Mouse (Mus musculus) inflammation-experienced regulatory T-cells, adult 6 months (primary cell): ENCODE data around the gene Mef2d. TPM values are rescaled to one million over a fixed set of nuclear protein-coding genes. Genes with fewer than 3 reads are reported as not detected.
"Not testable (repeated sequence)": the region's sequence is repeated elsewhere in the genome, so short reads cannot be mapped to it uniquely, and the experiment has no call there.

Source experiments
- ATAC-seq: one replicate; pipeline ENCODE4 v1.8.0; 2017
- polyA plus RNA-seq, 3 experiments: library from polyadenylated mRNA; unstranded; fragments of 100-300 nt; shearing (Covaris generic); gene quantifications; one replicate each; pipeline ENCODE4 v1.2.1; 2017

Gene Mef2d
- polyA plus RNA-seq, 3 experiments from 2014 or later, result 16.6 to 32.0 (median 27.7) TPM

DNA sequence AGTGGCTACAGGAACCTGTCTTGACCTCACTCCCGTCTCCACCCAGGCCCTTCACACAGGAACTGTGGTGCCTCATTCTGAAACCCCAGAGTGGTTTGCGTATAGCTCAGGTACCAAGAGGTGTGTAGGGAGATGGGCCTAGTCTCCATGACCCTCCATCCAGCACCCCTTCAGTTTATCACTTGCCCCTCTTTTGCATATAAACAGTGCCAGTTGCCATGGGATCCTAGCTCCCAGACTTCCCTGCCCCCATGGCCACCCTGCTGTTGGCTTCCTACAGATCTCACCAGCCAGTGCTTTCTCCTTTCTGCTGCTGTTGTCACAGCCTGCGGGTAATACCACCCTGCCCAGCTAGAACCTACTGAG is 8.8 kb downstream of the Mef2d start:
- ATAC-seq, result no peak

GRCm38 (mm10) chr3:88152056-88152455 is 9.9 kb downstream of the Mef2d start:
- ATAC-seq, result no peak

GRCm38 (mm10) chr3:88153290-88154011 is 11.3 kb downstream of the Mef2d start:
- no peak for ATAC-seq

GRCm38 (mm10) chr3:88154236-88154635 is 12.1 kb downstream of the Mef2d start:
- no peak for ATAC-seq

GRCm38 (mm10) chr3:88156817-88157216 is 14.6 kb downstream of the Mef2d start:
- ATAC-seq, result no peak

DNA sequence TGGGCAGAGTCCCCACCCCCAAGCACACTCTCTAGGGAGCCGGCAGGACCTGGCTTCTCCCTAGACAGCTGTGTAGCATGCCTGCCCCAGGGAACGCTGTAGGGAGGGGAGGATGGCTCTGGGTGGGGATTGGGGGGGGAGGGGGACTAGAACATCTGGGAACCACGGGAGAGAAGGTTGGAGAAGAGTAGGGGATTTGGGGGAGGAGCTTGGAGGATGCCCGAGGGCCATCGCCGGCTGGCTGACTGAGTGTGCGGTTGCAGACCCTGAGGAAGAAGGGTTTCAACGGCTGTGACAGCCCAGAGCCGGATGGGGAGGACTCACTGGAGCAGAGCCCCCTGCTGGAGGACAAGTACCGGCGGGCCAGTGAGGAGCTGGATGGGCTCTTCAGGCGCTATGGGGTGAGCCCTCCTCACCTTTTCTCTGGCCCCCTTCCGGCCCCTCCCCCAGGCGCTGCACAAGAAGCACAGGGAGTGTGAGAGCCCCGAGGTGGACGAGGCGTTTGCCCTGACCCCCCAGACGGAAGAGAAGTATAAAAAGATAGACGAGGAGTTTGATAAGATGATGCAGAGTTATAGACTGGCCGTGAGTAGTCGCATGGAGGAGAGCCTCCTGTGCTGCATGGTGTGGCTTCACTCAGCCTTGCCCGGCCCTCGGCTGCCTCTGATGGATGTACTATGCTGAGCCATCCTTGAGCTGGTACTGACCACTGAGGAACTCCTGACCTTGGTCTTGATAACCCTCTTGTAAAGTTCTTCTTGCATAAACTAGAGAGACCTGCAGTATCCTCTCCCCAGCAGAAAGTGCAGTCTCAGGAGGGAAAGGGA is 15.8 kb downstream of the Mef2d start:
- no peak for ATAC-seq

- ATAC-seq, result no peak
Measured at GRCm38 (mm10) chr3:88158991-88159390, 16.8 kb downstream of the Mef2d start.

DNA sequence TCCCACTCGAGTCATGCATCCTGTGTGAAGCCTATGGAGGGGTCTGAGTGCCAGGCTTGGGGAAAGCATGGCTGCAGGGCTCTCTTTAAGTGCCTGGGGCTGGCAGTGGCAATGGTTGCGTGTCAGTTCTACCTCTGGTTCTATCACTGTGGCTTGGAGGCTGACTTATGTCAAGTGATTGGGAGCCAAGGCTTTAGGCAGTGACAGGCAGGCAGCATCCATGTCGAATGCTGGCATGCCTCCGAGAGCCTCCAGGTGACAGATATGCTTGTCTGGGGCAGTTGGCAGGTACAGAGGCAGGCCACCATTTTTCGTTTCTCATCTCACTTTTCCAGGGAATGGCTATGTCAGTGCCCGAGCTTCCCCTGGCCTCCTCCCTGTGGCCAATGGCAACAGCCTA is 18.7 kb downstream of the Mef2d start:
- ATAC-seq, result no peak

- no peak for ATAC-seq
Measured at GRCm38 (mm10) chr3:88162259-88162658, 20.1 kb downstream of the Mef2d start.

- no peak for ATAC-seq
Measured at GRCm38 (mm10) chr3:88162811-88163210, 20.6 kb downstream of the Mef2d start.

GRCm38 (mm10) chr3:88163847-88164246 is 21.7 kb downstream of the Mef2d start:
- ATAC-seq, result no peak

- no peak for ATAC-seq
Measured at GRCm38 (mm10) chr3:88164263-88164662, 22.1 kb downstream of the Mef2d start.

DNA sequence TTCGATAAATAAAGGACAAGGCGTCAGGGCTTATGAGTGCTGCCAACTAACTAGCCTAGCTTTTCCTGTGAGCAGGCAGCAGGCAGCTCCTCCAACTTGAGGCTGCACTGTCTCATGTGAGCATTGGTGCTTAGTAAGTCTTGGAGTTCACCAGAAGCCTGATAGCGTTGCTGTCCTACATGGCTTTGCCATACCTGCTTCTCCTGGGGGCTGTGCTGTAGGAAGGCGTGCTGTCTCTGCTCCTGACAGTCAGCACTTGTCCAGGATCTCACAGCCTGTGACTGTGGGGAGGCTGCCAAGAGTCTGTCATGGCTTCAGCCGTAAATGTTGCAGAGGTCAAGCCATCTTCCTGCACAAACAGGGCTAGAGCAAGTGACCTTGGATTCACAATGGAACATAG is 23.9 kb downstream of the Mef2d start:
- no peak for ATAC-seq

DNA sequence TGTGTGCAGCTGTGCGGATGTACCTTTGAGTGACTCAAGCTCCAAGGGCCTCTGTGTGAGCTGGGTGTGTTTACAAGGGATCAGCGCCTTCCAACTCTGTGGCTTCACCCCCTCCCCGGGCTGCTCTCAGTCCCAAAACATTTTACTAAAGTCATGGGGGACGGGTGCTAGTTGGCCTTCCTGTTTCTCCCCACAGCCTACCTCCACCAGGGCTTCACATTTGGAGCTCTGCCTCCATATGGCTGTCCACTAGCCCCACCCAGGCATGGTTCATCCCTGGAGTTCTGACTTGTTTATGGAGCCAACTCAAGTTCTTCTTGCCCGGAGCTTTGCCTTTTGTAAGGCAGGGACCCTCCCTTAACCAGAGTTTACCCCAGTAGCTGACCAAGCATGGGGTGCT is 28.2 kb downstream of the Mef2d start:
- no peak for ATAC-seq

DNA sequence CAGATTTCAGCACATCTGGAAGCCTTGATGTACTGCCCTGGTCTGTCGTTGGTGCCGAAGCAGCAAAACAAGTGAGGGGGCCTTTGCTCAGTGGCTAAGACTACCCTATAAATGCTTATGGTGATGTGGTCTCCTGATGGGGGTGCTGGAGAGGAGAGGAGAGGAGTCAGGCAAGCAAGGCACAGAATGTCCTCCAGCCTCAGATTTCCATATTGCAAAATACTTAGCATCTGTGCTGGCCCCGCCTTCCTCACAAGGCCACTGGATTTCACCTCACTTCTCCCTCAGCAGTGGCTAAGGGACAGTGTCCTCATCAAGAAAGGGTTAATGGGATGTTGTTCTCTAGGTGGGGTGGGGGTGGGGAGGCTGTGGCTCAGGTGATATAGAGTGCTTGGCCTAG is 30.3 kb downstream of the Mef2d start:
- no peak for ATAC-seq

DNA sequence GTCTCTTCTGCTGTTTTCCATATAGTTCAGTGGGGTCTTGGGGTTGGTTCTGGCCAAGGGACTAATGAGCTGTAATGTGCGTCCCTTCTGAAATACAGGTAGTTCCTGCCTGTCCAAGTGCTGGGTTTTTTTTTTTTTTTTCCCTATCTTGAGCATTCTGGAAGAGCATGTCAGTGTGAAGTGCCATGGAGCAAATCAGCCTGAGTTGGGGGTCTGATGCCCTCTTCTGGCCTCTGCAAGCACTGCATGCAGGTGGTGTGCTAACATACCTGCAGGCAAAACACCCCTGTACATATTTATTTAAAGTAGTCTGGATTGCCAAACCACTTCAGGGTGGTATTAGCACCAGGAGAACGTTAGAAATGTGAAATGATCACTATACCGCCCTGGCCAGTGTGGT is 31.2 kb downstream of the Mef2d start:
- ATAC-seq, result no peak

DNA sequence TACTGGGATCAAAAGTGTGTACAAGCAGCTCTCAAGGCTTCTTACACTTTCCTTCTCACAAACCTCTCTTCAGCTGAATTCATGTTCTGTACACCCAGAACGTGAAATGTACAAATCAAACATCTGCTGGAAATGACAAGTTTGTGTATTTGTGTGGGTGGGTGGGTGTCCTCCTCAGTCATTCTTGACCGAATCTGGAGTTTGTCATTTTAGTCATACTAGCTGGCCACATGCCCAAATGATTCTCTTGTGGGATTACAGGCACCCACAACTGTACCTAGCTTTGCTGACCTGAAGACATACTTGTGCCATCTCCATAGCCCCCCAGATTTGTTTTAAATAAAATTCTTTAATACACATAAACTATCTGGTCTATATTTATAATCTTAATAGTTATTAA is 32.7 kb downstream of the Mef2d start:
- no peak for ATAC-seq

DNA sequence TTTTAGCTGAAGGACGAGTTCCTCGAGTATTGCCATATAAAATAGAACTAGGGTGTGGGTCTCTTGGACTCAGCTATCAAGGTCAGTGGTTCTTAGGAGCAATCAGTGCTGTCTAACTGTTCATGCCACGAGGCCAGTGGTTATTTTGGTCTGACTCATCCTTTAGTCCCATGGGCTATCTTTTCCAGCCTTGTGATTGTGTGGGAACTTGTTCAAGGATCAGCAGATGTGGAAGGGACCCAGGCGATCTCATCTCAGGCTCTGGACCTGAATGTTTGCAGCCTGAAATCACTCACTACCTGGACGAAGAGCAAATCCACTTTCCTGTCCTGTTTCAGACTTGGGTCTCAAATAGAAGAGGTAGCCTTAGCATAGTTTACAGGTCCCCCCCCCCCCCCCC is 34.9 kb downstream of the Mef2d start:
- no peak for ATAC-seq

- ATAC-seq, result peak; percentile 97
Measured at GRCm38 (mm10) chr3:88177562-88178345, 35.6 kb downstream of the Mef2d start.

- ATAC-seq, result not testable (repeated sequence)
Measured at GRCm38 (mm10) chr3:88178346-88178733, 36.2 kb downstream of the Mef2d start.

- no peak for ATAC-seq
Measured at GRCm38 (mm10) chr3:88178986-88179385, 36.8 kb downstream of the Mef2d start.

DNA sequence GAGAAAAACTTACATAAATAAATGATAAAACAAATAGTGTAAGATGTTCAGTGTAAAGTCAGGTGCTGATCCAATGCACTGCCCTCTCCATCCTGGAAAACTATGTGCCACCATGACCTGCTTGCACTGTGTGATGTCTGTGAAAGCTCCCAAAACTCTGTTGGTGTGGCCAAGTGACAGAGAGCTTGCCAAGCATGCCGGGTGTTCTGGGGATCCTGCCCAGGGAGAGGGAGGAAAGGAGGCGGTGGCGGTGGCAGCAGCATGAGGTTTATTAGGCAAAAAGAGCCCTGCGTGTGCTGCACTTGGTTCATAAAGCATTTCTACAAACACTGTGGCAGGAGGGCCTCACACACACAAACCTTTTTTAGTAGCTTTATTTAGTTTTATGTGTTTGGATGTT is 39.2 kb downstream of the Mef2d start:
- ATAC-seq, result no peak

DNA sequence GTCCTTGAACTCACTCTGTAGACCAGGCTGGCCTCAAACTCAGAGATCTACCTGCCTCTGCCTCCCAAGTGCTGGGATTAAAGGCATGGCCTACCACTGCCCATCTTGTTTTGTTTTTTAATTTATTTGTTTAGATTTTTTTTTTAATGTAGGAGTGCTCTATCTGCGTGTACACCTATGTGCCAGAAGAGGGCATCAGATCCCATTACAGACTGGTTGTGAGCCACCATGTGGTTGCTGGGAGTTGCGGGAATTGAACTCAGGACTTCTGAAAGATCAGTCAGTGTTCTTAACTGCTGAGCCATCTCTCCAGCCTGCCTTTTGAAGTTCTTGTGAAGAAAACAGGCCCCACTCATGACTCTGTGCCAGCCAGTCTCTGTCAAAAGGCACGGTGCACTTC is 44.3 kb downstream of the Mef2d start:
- ATAC-seq, result no peak
